Mouse (Mus musculus) G1E (cell line): ENCODE results near the gene Osgepl1.

Experiments used
- POLR2AphosphoS5 ChIP-seq: IDR thresholded peaks from 2 replicates; pipeline ENCODE4 v1.6.1; 2012; ENCODE audit warnings: low read depth, low read length, inconsistent platforms; ENCODE audit not compliant: insufficient replicate concordance
- TAL1 ChIP-seq: conservative IDR thresholded peaks from 2 replicates; pipeline ENCODE4 v1.6.1; 2012; ENCODE audit warnings: low read depth, low read length, inconsistent platforms, mixed read lengths

DNA sequence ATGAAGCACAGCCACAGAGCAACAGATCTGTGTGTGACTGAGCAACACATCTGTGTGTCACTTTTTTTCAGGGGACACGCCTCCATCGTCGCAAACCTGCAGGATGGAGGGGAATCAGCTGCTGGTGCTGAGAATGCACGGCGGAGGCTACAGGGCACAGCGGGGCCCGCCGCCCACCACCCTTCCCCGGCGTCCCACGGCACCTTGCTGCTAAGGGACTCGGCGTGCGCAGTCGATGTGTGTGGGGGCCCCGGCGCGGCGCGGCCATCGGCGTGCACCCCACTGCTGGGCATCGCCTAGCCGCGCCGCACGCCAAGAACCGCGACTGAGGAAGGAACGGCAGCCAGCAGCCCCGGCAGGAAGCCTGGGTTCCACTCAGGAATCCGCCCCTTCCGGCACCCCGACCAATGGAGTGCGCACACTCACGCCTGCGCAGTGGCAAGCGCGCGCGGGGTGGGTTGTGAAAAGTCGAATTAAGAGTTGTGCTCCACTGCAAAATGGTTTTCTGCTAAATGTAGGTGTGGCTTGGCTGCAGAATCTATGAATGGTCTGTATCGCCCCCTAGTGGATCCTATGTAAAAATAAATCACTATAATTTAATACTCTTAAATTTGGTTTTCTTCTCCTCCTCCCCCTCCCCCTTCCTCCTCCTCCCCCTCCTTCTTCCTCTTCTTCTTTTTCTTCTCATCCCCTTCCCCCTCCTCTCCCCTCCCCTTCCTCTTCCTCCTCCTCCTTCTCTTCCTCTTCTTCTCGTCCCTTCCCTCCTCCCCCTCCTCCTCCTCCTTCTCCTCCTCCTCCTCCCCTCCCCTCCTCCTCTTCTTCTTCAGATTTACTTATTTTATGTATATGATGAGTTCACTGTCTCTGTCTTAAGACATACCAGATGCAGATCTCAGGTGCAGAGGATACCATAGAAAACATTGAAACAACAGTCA lies 39.2 kb downstream of the Osgepl1 start, which contains the start of the genes Asdurf, Gm28551 and Asnsd1:
- TF ChIP-seq TAL1 (no peak), POLR2AphosphoS5 (no peak)
